Mouse (Mus musculus): ENCODE results near the gene Gm10024. TPM values are rescaled to one million over a fixed set of nuclear protein-coding genes. Genes with fewer than 3 reads are reported as not detected.
"Not testable (repeated sequence)": the region's sequence is repeated elsewhere in the genome, so short reads cannot be mapped to it uniquely, and the experiment has no call there.

The Gm10024 gene
- polyA plus RNA-seq, 1 experiment from 2014 or later: 0.27 TPM

DNA sequence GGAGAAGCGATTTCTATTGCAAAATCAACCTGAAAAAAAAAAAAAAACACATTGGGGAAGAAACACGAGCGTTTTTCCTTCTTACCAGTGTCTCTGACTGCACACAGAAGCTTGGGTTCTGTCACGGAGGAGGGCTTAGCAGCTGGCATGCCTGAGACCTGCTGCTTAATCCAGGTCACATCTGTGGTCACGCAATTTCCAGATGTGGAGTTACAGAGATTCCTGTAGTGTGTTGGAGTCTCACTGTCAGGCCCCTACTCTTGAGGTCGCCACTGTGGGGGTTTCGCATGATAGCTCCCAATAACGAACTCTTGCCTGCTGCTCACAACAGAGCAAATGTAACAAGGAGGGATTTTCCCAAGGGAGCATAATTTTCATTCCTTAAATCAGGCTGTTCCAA, 27.1 kb upstream of the Gm10024 start:
- H3K27me3 ChIP-seq (ENCODE audit: control insufficient read depth, insufficient read depth, low read length): peaks cover under 1% of the 10 kb centered on the region; the same call in 1 of the 2 replicates
- H3K4me3 ChIP-seq (replicated peaks; ENCODE audit: low read length): no peak overlapping the region
- ATAC-seq (ENCODE audit: insufficient read depth, low FRiP score): no peak
- no peak overlapping the region for H3K27ac ChIP-seq (ENCODE audit: low read length)
- no peaks in the 10 kb centered on the region for H3K36me3 ChIP-seq (ENCODE audit: control insufficient read depth, insufficient read depth, low read length)
- peaks cover 3% of the 10 kb centered on the region; the same call in 1 of the 2 replicates for H3K4me1 ChIP-seq (ENCODE audit: control insufficient read depth, insufficient read depth, low read length)
- H3K9me3 ChIP-seq (replicated peaks; ENCODE audit: control insufficient read depth, low read length): no peaks in the 10 kb centered on the region
- 33% methylated on average over 8 of the region's 8 CpGs for WGBS
- H3K4me2 ChIP-seq (ENCODE audit: low read depth, low read length): no peak overlapping the region
- no peak overlapping the region for H3K9ac ChIP-seq (ENCODE audit: low read length)

- Histone ChIP-seq H3K9ac (ENCODE audit: low read length) (peak within 1 kb of the TSS; percentile 31; the same call in 1 of the 2 replicates), H3K4me3 (replicated peaks; ENCODE audit: low read length) (no peak within 1 kb of the TSS), H3K27ac (ENCODE audit: low read length) (peak within 1 kb of the TSS; percentile 74), H3K4me1 (ENCODE audit: control insufficient read depth, insufficient read depth, low read length) (peaks cover 3% of the 10 kb centered on the region; the same call in 1 of the 2 replicates), H3K36me3 (ENCODE audit: control insufficient read depth, insufficient read depth, low read length) (no peaks in the 10 kb centered on the region), H3K9me3 (replicated peaks; ENCODE audit: control insufficient read depth, low read length) (no peaks in the 10 kb centered on the region), H3K4me2 (ENCODE audit: low read depth, low read length) (peak within 1 kb of the TSS; percentile 33), H3K27me3 (ENCODE audit: control insufficient read depth, insufficient read depth, low read length) (no peaks in the 10 kb centered on the region; the same call in 1 of the 2 replicates)
- ATAC-seq (ENCODE audit: insufficient read depth, low FRiP score): peak; percentile 73; the same call in 1 of the 2 replicates
- 7% methylated on average over 22 of the region's 22 CpGs for WGBS
Observed at GRCm38 (mm10) chr10:77685895-77686664, 25.2 kb upstream of the Gm10024 start, which contains the start of gene Tspear. Tspear (plus strand) TSS chr10:77686569.

DNA sequence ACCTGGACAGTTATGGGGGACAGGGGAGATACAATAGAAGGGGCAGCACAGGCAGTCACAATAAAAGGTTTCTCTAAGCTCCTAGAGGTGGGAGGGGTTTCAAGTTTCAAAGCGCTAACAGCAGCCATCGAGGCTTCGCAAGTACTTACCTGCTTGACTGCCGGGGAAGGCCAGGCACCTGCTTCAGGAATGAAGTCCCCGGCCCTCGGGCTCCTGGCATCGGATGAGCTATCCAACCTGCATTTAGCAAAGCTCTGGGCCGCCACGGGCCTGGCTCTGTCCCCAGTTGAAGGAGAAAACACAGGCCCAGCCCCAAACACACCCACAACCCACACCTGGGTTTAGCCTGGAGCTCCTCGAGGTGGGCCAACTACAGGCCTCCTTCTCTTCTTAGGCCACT, 24.2 kb upstream of the Gm10024 start:
- H3K9ac ChIP-seq (ENCODE audit: low read length): no peak overlapping the region
- ATAC-seq (ENCODE audit: insufficient read depth, low FRiP score): no peak
- WGBS: 32% methylated on average over 10 of the region's 10 CpGs

GRCm38 (mm10) chr10:77690356-77690807, 20.9 kb upstream of the Gm10024 start, which contains the start of gene Gm19402:
Gm19402 (minus strand) TSS chr10:77690757.
- not testable (repeated sequence) for H3K27me3 ChIP-seq (ENCODE audit: control insufficient read depth, insufficient read depth, low read length); H3K27ac ChIP-seq (ENCODE audit: low read length); H3K9me3 ChIP-seq (replicated peaks; ENCODE audit: control insufficient read depth, low read length); ATAC-seq (ENCODE audit: insufficient read depth, low FRiP score); H3K4me2 ChIP-seq (ENCODE audit: low read depth, low read length); H3K4me3 ChIP-seq (replicated peaks; ENCODE audit: low read length); H3K36me3 ChIP-seq (ENCODE audit: control insufficient read depth, insufficient read depth, low read length); H3K4me1 ChIP-seq (ENCODE audit: control insufficient read depth, insufficient read depth, low read length); H3K9ac ChIP-seq (ENCODE audit: low read length)
- WGBS: 77% methylated on average over 3 of the region's 3 CpGs

More for the DNA sequence above, 24.2 kb upstream of the Gm10024 start:
- Histone ChIP-seq H3K4me1 (ENCODE audit: control insufficient read depth, insufficient read depth, low read length) (peaks cover 3% of the 10 kb centered on the region; the same call in 1 of the 2 replicates), H3K9me3 (replicated peaks; ENCODE audit: control insufficient read depth, low read length) (no peaks in the 10 kb centered on the region), H3K27me3 (ENCODE audit: control insufficient read depth, insufficient read depth, low read length) (no peaks in the 10 kb centered on the region; the same call in 1 of the 2 replicates), H3K36me3 (ENCODE audit: control insufficient read depth, insufficient read depth, low read length) (no peaks in the 10 kb centered on the region), H3K4me2 (ENCODE audit: low read depth, low read length) (no peak overlapping the region), H3K27ac (ENCODE audit: low read length) (peak overlapping the region; percentile 65; the same call in 1 of the 2 replicates), H3K4me3 (replicated peaks; ENCODE audit: low read length) (no peak overlapping the region)

DNA sequence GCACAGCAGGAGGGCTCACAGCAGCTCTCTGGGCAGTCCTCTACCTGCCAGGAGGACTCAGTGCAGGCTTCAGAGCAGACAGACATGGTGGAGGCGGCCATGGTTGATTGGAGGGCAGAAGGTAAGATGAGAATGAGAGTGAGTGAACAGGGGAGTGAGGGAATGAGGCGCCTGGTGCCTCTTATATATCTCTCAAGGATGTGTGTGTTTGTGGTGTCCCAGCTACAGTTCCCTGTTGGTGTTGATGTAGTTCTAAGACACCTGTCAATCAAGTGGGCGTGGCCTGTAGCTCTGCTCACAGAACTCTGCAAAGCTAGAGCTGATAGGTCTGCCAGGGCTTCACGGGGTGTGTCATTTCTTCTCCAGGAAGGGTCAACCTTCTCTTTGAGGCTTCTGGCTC, 14.1 kb upstream of the Gm10024 start, which contains the start of gene Gm9508:
Gene Gm9508, minus strand, starts transcription at position 101 of the 400 bp plus-strand sequence.
- Histone ChIP-seq H3K4me2 (ENCODE audit: low read depth, low read length) (no peak within 1 kb of the TSS), H3K9me3 (replicated peaks; ENCODE audit: control insufficient read depth, low read length) (0 out of 2 replicates have a peak, but pooled peaks cover 5% of the 10 kb centered on the region), H3K4me3 (replicated peaks; ENCODE audit: low read length) (no peak within 1 kb of the TSS), H3K36me3 (ENCODE audit: control insufficient read depth, insufficient read depth, low read length) (no peaks in the 10 kb centered on the region), H3K9ac (ENCODE audit: low read length) (no peak within 1 kb of the TSS), H3K27ac (ENCODE audit: low read length) (no peak within 1 kb of the TSS), H3K27me3 (ENCODE audit: control insufficient read depth, insufficient read depth, low read length) (no peaks in the 10 kb centered on the region), H3K4me1 (ENCODE audit: control insufficient read depth, insufficient read depth, low read length) (no peaks in the 10 kb centered on the region)
- 34% methylated on average over 4 of the region's 4 CpGs for WGBS
- ATAC-seq (ENCODE audit: insufficient read depth, low FRiP score): no peak

- no peak within 1 kb of the TSS for H3K9ac ChIP-seq (ENCODE audit: low read length)
- WGBS: 89% methylated on average over 1 of the region's 1 CpGs
- H3K4me2 ChIP-seq (ENCODE audit: low read depth, low read length): no peak within 1 kb of the TSS
- H3K27ac ChIP-seq (ENCODE audit: low read length): no peak within 1 kb of the TSS
- ATAC-seq (ENCODE audit: insufficient read depth, low FRiP score): no peak
- no peaks in the 10 kb centered on the region for H3K4me1 ChIP-seq (ENCODE audit: control insufficient read depth, insufficient read depth, low read length)
- no peak within 1 kb of the TSS for H3K4me3 ChIP-seq (replicated peaks; ENCODE audit: low read length)
- no peaks in the 10 kb centered on the region for H3K36me3 ChIP-seq (ENCODE audit: control insufficient read depth, insufficient read depth, low read length)
- no peaks in the 10 kb centered on the region for H3K27me3 ChIP-seq (ENCODE audit: control insufficient read depth, insufficient read depth, low read length)
- peaks cover 6% of the 10 kb centered on the region; the same call in 1 of the 2 replicates for H3K9me3 ChIP-seq (replicated peaks; ENCODE audit: control insufficient read depth, low read length)
Observed at GRCm38 (mm10) chr10:77706326-77706725, 4.9 kb upstream of the Gm10024 start, which contains the start of gene Gm10272. Gm10272 (plus strand) TSS chr10:77706626.

DNA sequence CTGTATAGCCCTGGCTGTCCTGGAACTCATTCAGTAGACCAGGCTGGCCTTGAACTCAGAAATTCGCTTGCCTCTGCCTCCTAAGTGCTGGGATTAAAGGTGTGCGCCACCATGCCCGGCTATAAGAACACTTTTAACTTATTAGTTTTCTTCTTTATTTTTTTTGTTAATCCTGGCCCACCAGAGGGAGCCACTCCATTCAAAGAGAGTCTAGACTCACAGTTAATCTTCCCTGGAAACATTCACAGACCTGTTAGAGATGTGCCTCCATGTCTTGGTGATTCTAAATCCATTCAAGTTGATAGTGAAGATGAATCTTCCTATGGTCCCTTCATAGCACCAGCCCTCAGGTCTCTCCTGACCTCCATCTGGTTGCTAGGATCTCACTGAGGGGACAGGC, 1.4 kb upstream of the Gm10024 start:
- ATAC-seq (ENCODE audit: insufficient read depth, low FRiP score): no peak
- Histone ChIP-seq H3K27ac (ENCODE audit: low read length) (no peak overlapping the region), H3K4me1 (ENCODE audit: control insufficient read depth, insufficient read depth, low read length) (no peaks in the 10 kb centered on the region), H3K4me3 (replicated peaks; ENCODE audit: low read length) (no peak overlapping the region), H3K4me2 (ENCODE audit: low read depth, low read length) (no peak overlapping the region), H3K9me3 (replicated peaks; ENCODE audit: control insufficient read depth, low read length) (peaks cover 6% of the 10 kb centered on the region; the same call in 1 of the 2 replicates), H3K9ac (ENCODE audit: low read length) (no peak overlapping the region), H3K36me3 (ENCODE audit: control insufficient read depth, insufficient read depth, low read length) (no peaks in the 10 kb centered on the region), H3K27me3 (ENCODE audit: control insufficient read depth, insufficient read depth, low read length) (no peaks in the 10 kb centered on the region)
- 73% methylated on average over 3 of the region's 3 CpGs for WGBS

- Histone ChIP-seq H3K9ac (ENCODE audit: low read length) (no peak overlapping the region), H3K4me2 (ENCODE audit: low read depth, low read length) (no peak overlapping the region), H3K4me1 (ENCODE audit: control insufficient read depth, insufficient read depth, low read length) (no peaks in the 10 kb centered on the region), H3K4me3 (replicated peaks; ENCODE audit: low read length) (no peak overlapping the region), H3K9me3 (replicated peaks; ENCODE audit: control insufficient read depth, low read length) (no peaks in the 10 kb centered on the region), H3K27me3 (ENCODE audit: control insufficient read depth, insufficient read depth, low read length) (no peaks in the 10 kb centered on the region), H3K27ac (ENCODE audit: low read length) (no peak overlapping the region), H3K36me3 (ENCODE audit: control insufficient read depth, insufficient read depth, low read length) (no peaks in the 10 kb centered on the region)
- no peak for ATAC-seq (ENCODE audit: insufficient read depth, low FRiP score)
- WGBS: 57% methylated on average over 4 of the region's 4 CpGs
Observed at GRCm38 (mm10) chr10:77713734-77714133, 2.5 kb downstream of the Gm10024 start.

DNA sequence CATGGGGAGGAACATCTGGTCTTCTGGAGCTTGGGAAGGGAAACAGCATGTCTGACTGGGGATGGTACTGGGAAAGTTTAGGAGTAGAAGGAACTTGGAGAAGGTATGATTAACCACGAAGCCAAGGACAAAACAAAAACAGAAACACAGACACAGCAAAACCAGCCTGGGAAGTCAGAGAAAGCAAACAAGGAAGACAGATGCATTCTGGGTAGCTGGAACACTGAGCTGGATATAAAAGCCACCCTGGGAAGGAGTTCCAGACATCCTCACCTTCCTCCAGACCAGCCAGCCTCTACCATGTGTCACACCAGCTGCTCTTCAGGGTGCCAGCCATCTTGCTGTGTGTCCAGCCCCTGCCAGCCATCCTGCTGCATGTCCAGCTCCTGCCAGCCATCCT, 4.2 kb downstream of the Gm10024 start, which contains the start of gene Gm10142:
Gene Gm10142, plus strand, starts transcription at position 301 of the 400 bp plus-strand sequence.
- Histone ChIP-seq H3K4me1 (ENCODE audit: control insufficient read depth, insufficient read depth, low read length) (no peaks in the 10 kb centered on the region), H3K9ac (ENCODE audit: low read length) (no peak within 1 kb of the TSS), H3K27ac (ENCODE audit: low read length) (no peak within 1 kb of the TSS), H3K4me2 (ENCODE audit: low read depth, low read length) (no peak within 1 kb of the TSS), H3K27me3 (ENCODE audit: control insufficient read depth, insufficient read depth, low read length) (no peaks in the 10 kb centered on the region), H3K9me3 (replicated peaks; ENCODE audit: control insufficient read depth, low read length) (no peaks in the 10 kb centered on the region), H3K36me3 (ENCODE audit: control insufficient read depth, insufficient read depth, low read length) (no peaks in the 10 kb centered on the region), H3K4me3 (replicated peaks; ENCODE audit: low read length) (no peak within 1 kb of the TSS)
- no peak for ATAC-seq (ENCODE audit: insufficient read depth, low FRiP score)
- 87% methylated on average over 1 of the region's 1 CpGs for WGBS

Data from stomach, embryonic 16.5 days (tissue).